Mouse (Mus musculus) liver (tissue): Measurements from ENCODE around the gene Scgb3a1.
A peak's percentile ranks its signal among the peaks of the same experiment; 100 is the strongest.

Experiments
- DNase-seq: peaks from one replicate; pipeline ENCODE4 v3.0.0-alpha.2; 2020; ENCODE audit warnings: mixed read lengths

Scgb3a1 gene

GRCm38 (mm10) chr11:49659470-49659799 lies 4.0 kb upstream of the Scgb3a1 start:
- DNase-seq: no peak

- DNase-seq: no peak
Observed at GRCm38 (mm10) chr11:49662292-49662780, 1.1 kb upstream of the Scgb3a1 start.

GRCm38 (mm10) chr11:49664262-49665140 lies 1.1 kb downstream of the Scgb3a1 start:
- no peak for DNase-seq

DNA sequence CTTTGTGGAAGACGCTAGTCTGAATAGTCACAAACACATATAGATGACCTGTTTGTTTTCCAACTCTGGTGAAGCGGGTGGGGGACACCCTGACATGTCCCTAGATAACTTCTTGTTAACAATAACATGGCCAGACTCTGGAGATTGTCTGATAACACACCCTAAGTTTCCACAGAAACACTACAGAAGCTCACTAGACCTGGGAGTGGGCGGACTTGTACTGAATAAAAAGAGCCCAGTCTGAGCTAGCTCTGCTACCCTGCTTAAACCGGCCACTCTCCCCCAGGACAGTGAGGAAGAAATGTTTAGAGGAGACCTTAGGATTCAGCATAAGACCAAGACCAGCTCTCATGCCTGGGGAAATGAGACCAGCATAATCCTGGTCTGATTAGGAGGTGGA lies 2.1 kb downstream of the Scgb3a1 start:
- no peak for DNase-seq

- no peak for DNase-seq
Observed at GRCm38 (mm10) chr11:49673433-49673832, 10.0 kb downstream of the Scgb3a1 start.

DNA sequence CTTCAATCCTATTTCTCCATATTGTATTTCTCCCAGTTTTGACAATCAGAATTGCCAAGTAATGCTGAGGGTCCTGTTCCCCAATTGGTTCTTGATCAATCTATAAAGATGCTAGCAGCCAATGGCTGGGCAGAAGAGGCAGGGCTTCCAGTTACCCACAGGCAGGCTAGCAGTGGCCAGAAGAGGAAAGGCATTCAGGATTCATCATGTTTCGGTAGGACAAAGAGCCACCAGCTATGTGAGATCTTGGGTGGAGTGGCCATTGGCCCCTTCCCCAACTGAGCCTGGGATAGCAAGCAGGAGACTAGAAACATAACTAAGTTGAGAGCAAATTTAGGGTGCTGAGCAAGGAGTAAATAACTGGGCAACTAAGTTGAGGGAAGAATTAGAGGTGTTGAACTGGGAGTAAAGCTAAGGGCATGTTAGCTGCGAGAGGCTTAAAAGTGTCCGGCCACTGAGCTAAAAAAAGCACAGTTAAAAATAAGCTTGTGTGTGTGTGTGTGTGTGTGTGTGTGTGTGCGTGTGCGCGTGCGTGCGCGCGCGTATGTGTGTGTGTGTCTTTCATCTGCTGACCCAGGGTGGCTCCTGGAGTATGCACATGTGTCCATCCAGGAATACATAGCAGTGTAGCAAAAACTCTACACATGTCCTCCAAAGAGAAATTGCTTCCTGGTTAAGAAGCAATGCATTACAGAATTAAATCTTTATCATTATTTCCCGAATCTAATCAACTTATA lies 21.0 kb downstream of the Scgb3a1 start:
- no peak for DNase-seq

DNA sequence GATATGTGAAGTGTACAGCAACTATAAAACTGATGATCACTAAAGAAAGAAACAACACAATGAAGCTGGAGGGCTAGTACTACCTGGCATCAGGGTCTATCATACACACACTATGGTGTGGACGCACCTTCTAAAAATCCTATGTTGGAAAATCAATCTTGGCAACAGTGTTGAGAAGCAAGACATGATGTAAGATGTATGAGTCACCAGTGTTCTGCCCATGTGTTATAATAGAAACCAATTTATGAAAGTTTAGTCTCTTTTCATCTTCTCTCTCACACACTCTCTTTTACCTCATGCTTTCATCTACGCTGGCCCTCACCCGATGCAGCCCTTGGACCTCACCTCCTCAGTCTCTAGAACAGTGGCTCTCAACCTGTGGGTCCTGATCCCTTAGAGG lies 31.6 kb downstream of the Scgb3a1 start:
- no peak for DNase-seq

DNA sequence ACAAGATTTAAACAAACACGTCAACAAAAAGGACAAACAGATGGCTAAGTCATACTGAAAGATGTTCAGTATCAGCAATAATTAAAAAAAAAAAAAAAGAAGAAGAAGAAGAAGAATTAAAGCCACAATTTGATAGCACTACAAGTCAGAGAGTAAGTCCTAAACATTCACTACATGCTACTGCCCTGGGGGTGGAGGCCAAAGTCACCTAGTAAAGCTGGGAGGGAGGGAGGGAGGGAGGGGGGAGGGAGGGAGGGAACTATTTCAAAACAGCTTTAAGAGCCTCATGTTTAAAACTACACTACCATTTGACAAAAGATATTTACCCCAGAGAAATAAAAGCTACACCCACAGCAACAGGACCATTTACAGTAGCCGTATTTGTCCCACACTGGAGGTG lies 32.3 kb downstream of the Scgb3a1 start:
- no peak for DNase-seq

DNA sequence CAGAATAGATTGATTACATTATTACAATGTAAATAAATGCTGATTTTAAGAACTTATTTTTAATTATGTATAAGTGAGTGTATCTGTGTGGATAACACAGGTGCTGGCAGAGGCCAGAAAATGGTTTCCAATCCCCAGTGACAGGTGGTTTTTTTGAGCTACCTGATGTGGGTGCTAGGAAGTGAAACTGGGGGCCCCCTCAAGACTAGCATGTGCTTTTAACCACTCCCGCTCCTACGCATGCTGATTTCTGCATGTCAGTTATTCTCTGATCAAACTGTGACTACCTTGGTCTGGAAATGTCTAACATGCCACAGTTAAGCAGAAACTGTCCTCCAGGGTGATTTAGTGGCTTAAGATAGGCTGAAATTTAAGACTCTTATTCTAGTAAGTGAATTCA lies 33.1 kb downstream of the Scgb3a1 start:
- DNase-seq: no peak

- DNase-seq: no peak
Observed at GRCm38 (mm10) chr11:49697779-49698178, 34.4 kb downstream of the Scgb3a1 start.

GRCm38 (mm10) chr11:49699079-49699478 lies 35.7 kb downstream of the Scgb3a1 start:
- DNase-seq: no peak

- no peak for DNase-seq
Observed at GRCm38 (mm10) chr11:49702014-49702413, 38.6 kb downstream of the Scgb3a1 start.

DNA sequence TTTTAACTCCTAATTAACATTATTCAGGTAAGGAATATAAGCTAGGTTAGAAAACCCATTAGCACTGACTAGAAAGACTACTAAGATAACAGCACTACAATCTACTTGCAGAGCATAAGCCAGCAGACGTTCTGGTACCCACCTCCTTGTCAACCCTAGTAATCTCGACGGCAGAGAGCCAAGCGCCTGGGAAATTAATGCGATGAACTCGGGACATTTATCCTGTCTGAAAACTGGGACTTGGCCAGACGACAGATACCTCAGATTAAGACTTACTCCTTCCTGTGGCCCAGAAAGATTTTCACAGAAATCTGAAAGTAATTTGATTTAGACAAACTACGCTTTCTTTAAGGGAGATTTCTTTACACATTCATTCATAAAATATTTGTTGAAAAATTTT lies 41.4 kb downstream of the Scgb3a1 start:
- DNase-seq: no peak

DNA sequence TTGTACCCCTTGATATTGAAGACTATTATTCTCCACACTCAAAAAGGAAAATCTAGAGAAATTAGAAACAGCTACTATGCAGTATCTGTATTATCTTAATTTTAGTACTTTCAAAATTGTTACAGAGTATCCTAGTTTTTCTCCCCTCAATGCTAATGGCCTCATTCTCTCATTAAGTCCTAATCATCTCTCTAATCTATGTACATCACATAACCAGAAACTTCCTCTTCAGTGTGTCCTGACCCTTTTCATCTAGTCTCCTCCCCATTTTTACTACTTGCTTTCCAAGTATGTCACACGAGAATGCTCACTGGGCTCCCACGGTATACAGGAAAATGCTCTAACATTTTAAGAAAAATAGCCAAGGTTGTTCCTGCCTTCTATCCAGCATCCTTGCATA lies 44.4 kb downstream of the Scgb3a1 start:
- DNase-seq: no peak

- DNase-seq: no peak
Observed at GRCm38 (mm10) chr11:49710664-49711063, 47.3 kb downstream of the Scgb3a1 start.

GRCm38 (mm10) chr11:49711981-49712554 lies 48.7 kb downstream of the Scgb3a1 start:
- peak; percentile 49 for DNase-seq

DNA sequence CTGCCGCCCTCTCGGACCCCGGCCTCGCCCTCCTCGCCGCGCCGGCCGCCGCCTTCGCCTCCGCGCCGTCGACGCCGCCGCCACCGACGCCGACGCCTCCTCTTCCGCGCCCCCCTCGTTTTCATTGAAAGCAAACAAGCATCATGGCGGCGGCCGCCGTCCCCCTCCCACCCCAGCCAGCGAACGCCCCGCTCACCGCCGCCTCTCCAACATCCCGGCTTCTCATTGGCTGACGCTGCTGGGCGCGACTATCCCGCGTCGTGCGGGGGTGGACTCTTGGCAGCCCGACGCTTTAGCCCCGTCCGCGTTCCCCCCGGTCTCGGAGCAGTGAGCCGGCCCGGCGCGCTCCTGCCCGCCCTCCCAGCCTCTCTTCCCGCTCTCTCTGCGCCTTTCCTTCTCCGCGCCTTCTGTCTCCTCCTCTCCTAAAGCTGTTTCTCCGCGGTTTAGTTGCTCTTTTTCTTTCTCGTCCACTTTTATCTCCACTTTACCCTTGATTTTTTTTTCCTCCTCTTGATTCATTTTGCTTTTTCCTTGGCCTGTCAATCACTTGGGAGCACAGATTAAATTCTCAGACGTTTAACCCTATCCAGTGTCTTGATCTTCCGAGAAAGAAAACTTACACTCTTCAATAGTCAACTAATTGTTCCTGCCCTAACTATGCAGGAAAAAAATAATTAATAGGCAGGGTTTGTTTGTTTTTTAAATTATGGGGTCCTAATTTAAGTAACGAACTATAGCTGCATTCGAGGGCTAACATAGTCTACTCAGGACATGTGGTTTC lies 49.3 kb downstream of the Scgb3a1 start, which contains the start of gene Cnot6:
Cnot6 (minus strand) TSS at position 169 of the 781 bp plus-strand sequence.
- peak; percentile 99 for DNase-seq

- DNase-seq: peak; percentile 71
Observed at GRCm38 (mm10) chr11:49713336-49714334, 50.2 kb downstream of the Scgb3a1 start.
